Mouse (Mus musculus): ENCODE measurements around the gene Atad2b. TPM values are rescaled to one million over a fixed set of nuclear protein-coding genes. Genes with fewer than 3 reads are reported as not detected.

Gene Atad2b
- polyA plus RNA-seq (2017; shearing (Covaris generic)) = 43.1 TPM

GRCm38 (mm10) chr12:4916994-4917804 is at the start of gene Atad2b:
Atad2b (plus strand) TSS chr12:4917353.

GRCm38 (mm10) chr12:4874161-4874927 is 42.8 kb upstream of the Atad2b start, which contains the start of gene Mfsd2b:
Mfsd2b (minus strand) TSS chr12:4874359.

GRCm38 (mm10) chr12:4906951-4907906 is 9.9 kb upstream of the Atad2b start, which contains the start of gene Ubxn2a:
Ubxn2a (minus strand) TSS chr12:4907705.

Other genes with a start within 250 kb of the Atad2b start
- 0.34 TPM for gene Fam228a, start 178.9 kb upstream of the Atad2b start, polyA plus RNA-seq (2017; shearing (Covaris generic))
- not detected for gene Pfn4, start 148.3 kb upstream of the Atad2b start, polyA plus RNA-seq (2017; shearing (Covaris generic))
- gene Fam228b, start 148.1 kb upstream of the Atad2b start, polyA plus RNA-seq (2017; shearing (Covaris generic)) = not detected
- 358 TPM for gene Sf3b6, start 99.8 kb upstream of the Atad2b start, polyA plus RNA-seq (2017; shearing (Covaris generic))
- gene Fkbp1b, start 75.8 kb upstream of the Atad2b start, polyA plus RNA-seq (2017; shearing (Covaris generic)) = not detected
- gene Wdcp, start 74.0 kb upstream of the Atad2b start, polyA plus RNA-seq (2017; shearing (Covaris generic)) = 4.6 TPM
- gene Mfsd2b, start 43.0 kb upstream of the Atad2b start, polyA plus RNA-seq (2017; shearing (Covaris generic)) = 0.37 TPM
- gene Ubxn2a, start 9.6 kb upstream of the Atad2b start, polyA plus RNA-seq (2017; shearing (Covaris generic)) = 81.3 TPM

All from effector memory CD4-positive, alpha-beta T cell, adult 7 months (primary cell).